Mouse (Mus musculus): ENCODE results near the gene Nup85. TPM values are rescaled to one million over a fixed set of nuclear protein-coding genes. Genes with fewer than 3 reads are reported as not detected.

The Nup85 gene
- polyA plus RNA-seq, 1 experiment from 2014 or later = 277 TPM

- WGBS = 75% methylated on average over 17 of the region's 17 CpGs
- DNase-seq (ENCODE audit: low spot score) = no peak
Observed at GRCm38 (mm10) chr11:115555717-115556116, 8.5 kb upstream of the Nup85 start.

GRCm38 (mm10) chr11:115563406-115563805, 828 bp upstream of the Nup85 start:
- peak overlapping the region; percentile 86 for H3K4me2 ChIP-seq
- peaks cover 24% of the 10 kb centered on the region for H3K36me3 ChIP-seq (ENCODE audit: control insufficient read depth, insufficient read depth, low read length)
- DNase-seq (ENCODE audit: low spot score) (no peak), ATAC-seq (replicated peaks; ENCODE audit: low FRiP score) (peak; percentile 61; the same call in 1 of the 2 replicates)
- no peaks in the 10 kb centered on the region for H3K9me3 ChIP-seq (ENCODE audit: control insufficient read depth, low read length)
- H3K27ac ChIP-seq (ENCODE audit: low read depth, low read length) = peak overlapping the region; percentile 70
- H3K4me1 ChIP-seq (replicated peaks; ENCODE audit: control insufficient read depth, insufficient read depth, low read length) = peaks cover 7% of the 10 kb centered on the region
- no peaks in the 10 kb centered on the region for H3K27me3 ChIP-seq (replicated peaks; ENCODE audit: control insufficient read depth, insufficient read depth, low read length)
- peak overlapping the region; percentile 62 for H3K9ac ChIP-seq (ENCODE audit: low read depth, low read length)
- 34% methylated on average over 4 of the region's 4 CpGs for WGBS
- H3K4me3 ChIP-seq (ENCODE audit: low read depth, low read length) = peak overlapping the region; percentile 82

More at GRCm38 (mm10) chr11:115555717-115556116, 8.5 kb upstream of the Nup85 start:
- H3K9ac ChIP-seq (ENCODE audit: low read depth, low read length) = no peak overlapping the region
- H3K27ac ChIP-seq (ENCODE audit: low read depth, low read length) = no peak overlapping the region
- H3K27me3 ChIP-seq (replicated peaks; ENCODE audit: control insufficient read depth, insufficient read depth, low read length) = no peaks in the 10 kb centered on the region
- no peak for ATAC-seq (replicated peaks; ENCODE audit: low FRiP score)
- no peaks in the 10 kb centered on the region for H3K9me3 ChIP-seq (ENCODE audit: control insufficient read depth, low read length)
- no peak overlapping the region for H3K4me3 ChIP-seq (ENCODE audit: low read depth, low read length)
- H3K36me3 ChIP-seq (ENCODE audit: control insufficient read depth, insufficient read depth, low read length) = no peaks in the 10 kb centered on the region
- no peak overlapping the region for H3K4me2 ChIP-seq
- H3K4me1 ChIP-seq (replicated peaks; ENCODE audit: control insufficient read depth, insufficient read depth, low read length) = no peaks in the 10 kb centered on the region

GRCm38 (mm10) chr11:115564961-115565360, 727 bp downstream of the Nup85 start:
- Histone ChIP-seq H3K9me3 (ENCODE audit: control insufficient read depth, low read length) (no peaks in the 10 kb centered on the region), H3K27ac (ENCODE audit: low read depth, low read length) (no peak overlapping the region), H3K27me3 (replicated peaks; ENCODE audit: control insufficient read depth, insufficient read depth, low read length) (no peaks in the 10 kb centered on the region), H3K4me3 (ENCODE audit: low read depth, low read length) (peak overlapping the region; percentile 82), H3K4me1 (replicated peaks; ENCODE audit: control insufficient read depth, insufficient read depth, low read length) (peaks cover 7% of the 10 kb centered on the region), H3K9ac (ENCODE audit: low read depth, low read length) (peak overlapping the region; percentile 85), H3K4me2 (peak overlapping the region; percentile 86), H3K36me3 (ENCODE audit: control insufficient read depth, insufficient read depth, low read length) (peaks cover 37% of the 10 kb centered on the region)
- WGBS = 12% methylated on average over 7 of the region's 7 CpGs
- ATAC-seq (replicated peaks; ENCODE audit: low FRiP score) = no peak
- DNase-seq (ENCODE audit: low spot score) = no peak

- no peak for DNase-seq (ENCODE audit: low spot score)
- ATAC-seq (replicated peaks; ENCODE audit: low FRiP score) = no peak
- Histone ChIP-seq H3K4me1 (replicated peaks; ENCODE audit: control insufficient read depth, insufficient read depth, low read length) (no peaks in the 10 kb centered on the region), H3K36me3 (ENCODE audit: control insufficient read depth, insufficient read depth, low read length) (peaks cover 56% of the 10 kb centered on the region), H3K9me3 (ENCODE audit: control insufficient read depth, low read length) (no peaks in the 10 kb centered on the region), H3K9ac (ENCODE audit: low read depth, low read length) (no peak overlapping the region), H3K4me2 (no peak overlapping the region), H3K27ac (ENCODE audit: low read depth, low read length) (no peak overlapping the region), H3K27me3 (replicated peaks; ENCODE audit: control insufficient read depth, insufficient read depth, low read length) (no peaks in the 10 kb centered on the region), H3K4me3 (ENCODE audit: low read depth, low read length) (no peak overlapping the region)
Observed at GRCm38 (mm10) chr11:115579080-115579479, 14.8 kb downstream of the Nup85 start.

GRCm38 (mm10) chr11:115582913-115583606, 18.8 kb downstream of the Nup85 start:
- Histone ChIP-seq H3K9ac (ENCODE audit: low read depth, low read length) (no peak overlapping the region), H3K36me3 (ENCODE audit: control insufficient read depth, insufficient read depth, low read length) (peaks cover 82% of the 10 kb centered on the region), H3K4me2 (no peak overlapping the region), H3K4me3 (ENCODE audit: low read depth, low read length) (no peak overlapping the region), H3K4me1 (replicated peaks; ENCODE audit: control insufficient read depth, insufficient read depth, low read length) (no peaks in the 10 kb centered on the region), H3K9me3 (ENCODE audit: control insufficient read depth, low read length) (no peaks in the 10 kb centered on the region), H3K27me3 (replicated peaks; ENCODE audit: control insufficient read depth, insufficient read depth, low read length) (no peaks in the 10 kb centered on the region), H3K27ac (ENCODE audit: low read depth, low read length) (no peak overlapping the region)
- DNase-seq (ENCODE audit: low spot score) = no peak
- 86% methylated on average over 10 of the region's 10 CpGs for WGBS
- no peak for ATAC-seq (replicated peaks; ENCODE audit: low FRiP score)

GRCm38 (mm10) chr11:115584376-115585073, 20.3 kb downstream of the Nup85 start:
- DNase-seq (ENCODE audit: low spot score) = no peak
- H3K9ac ChIP-seq (ENCODE audit: low read depth, low read length) = no peak overlapping the region
- peaks cover 80% of the 10 kb centered on the region for H3K36me3 ChIP-seq (ENCODE audit: control insufficient read depth, insufficient read depth, low read length)
- no peaks in the 10 kb centered on the region for H3K27me3 ChIP-seq (replicated peaks; ENCODE audit: control insufficient read depth, insufficient read depth, low read length)
- peak; percentile 27; the same call in 1 of the 2 replicates for ATAC-seq (replicated peaks; ENCODE audit: low FRiP score)
- H3K4me2 ChIP-seq = no peak overlapping the region
- H3K27ac ChIP-seq (ENCODE audit: low read depth, low read length) = no peak overlapping the region
- H3K9me3 ChIP-seq (ENCODE audit: control insufficient read depth, low read length) = no peaks in the 10 kb centered on the region
- WGBS = 85% methylated on average over 10 of the region's 10 CpGs
- H3K4me3 ChIP-seq (ENCODE audit: low read depth, low read length) = no peak overlapping the region
- H3K4me1 ChIP-seq (replicated peaks; ENCODE audit: control insufficient read depth, insufficient read depth, low read length) = no peaks in the 10 kb centered on the region

- H3K4me3 ChIP-seq (ENCODE audit: low read depth, low read length) = no peak overlapping the region
- WGBS = 87% methylated on average over 7 of the region's 7 CpGs
- no peaks in the 10 kb centered on the region for H3K27me3 ChIP-seq (replicated peaks; ENCODE audit: control insufficient read depth, insufficient read depth, low read length)
- no peak overlapping the region for H3K27ac ChIP-seq (ENCODE audit: low read depth, low read length)
- H3K4me2 ChIP-seq = no peak overlapping the region
- no peak for DNase-seq (ENCODE audit: low spot score)
- peaks cover 83% of the 10 kb centered on the region for H3K36me3 ChIP-seq (ENCODE audit: control insufficient read depth, insufficient read depth, low read length)
- H3K9me3 ChIP-seq (ENCODE audit: control insufficient read depth, low read length) = no peaks in the 10 kb centered on the region
- no peaks in the 10 kb centered on the region for H3K4me1 ChIP-seq (replicated peaks; ENCODE audit: control insufficient read depth, insufficient read depth, low read length)
- no peak overlapping the region for H3K9ac ChIP-seq (ENCODE audit: low read depth, low read length)
- no peak for ATAC-seq (replicated peaks; ENCODE audit: low FRiP score)
Observed at GRCm38 (mm10) chr11:115585573-115586100, 21.4 kb downstream of the Nup85 start.

GRCm38 (mm10) chr11:115586403-115586802, 22.2 kb downstream of the Nup85 start:
- ATAC-seq (replicated peaks; ENCODE audit: low FRiP score) = no peak
- 86% methylated on average over 9 of the region's 9 CpGs for WGBS
- H3K27ac ChIP-seq (ENCODE audit: low read depth, low read length) = no peak overlapping the region
- no peaks in the 10 kb centered on the region for H3K4me1 ChIP-seq (replicated peaks; ENCODE audit: control insufficient read depth, insufficient read depth, low read length)
- H3K27me3 ChIP-seq (replicated peaks; ENCODE audit: control insufficient read depth, insufficient read depth, low read length) = no peaks in the 10 kb centered on the region
- peaks cover 83% of the 10 kb centered on the region for H3K36me3 ChIP-seq (ENCODE audit: control insufficient read depth, insufficient read depth, low read length)
- no peak overlapping the region for H3K4me2 ChIP-seq
- DNase-seq (ENCODE audit: low spot score) = no peak
- H3K4me3 ChIP-seq (ENCODE audit: low read depth, low read length) = no peak overlapping the region
- no peaks in the 10 kb centered on the region for H3K9me3 ChIP-seq (ENCODE audit: control insufficient read depth, low read length)
- H3K9ac ChIP-seq (ENCODE audit: low read depth, low read length) = no peak overlapping the region

Data from liver, embryonic 11.5 days (tissue).